ENCODE assay signal across 14 mouse cellular contexts in genomic region chr2:28211531-28212281, GRCm38 (mm10). TPM values are rescaled to one million over a fixed set of nuclear protein-coding genes. Genes with fewer than 3 reads are reported as not detected.
A peak's percentile ranks its signal among the peaks of the same experiment; 100 is the strongest.
DNase-seq lines count a peak whose midpoint lies in the region; ATAC-seq lines count a peak whose summit lies in the region.
"Had no signal": no experiment of that assay in that cellular context is flagged by ENCODE, and none has a peak within 500 bp of the region (broad histone marks: within the 10 kb centered on the region; RNA-seq: fewer than 3 reads in every experiment).

No protein-coding gene starts in this region.

- no peaks in the 10 kb centered on the region for H3K36me3 ChIP-seq in heart, embryonic 16.5 days (ENCODE audit: control insufficient read depth, insufficient read depth)
- peaks cover 22% of the 10 kb centered on the region for H3K36me3 ChIP-seq in neural tube, embryonic 12.5 days
- H3K36me3 ChIP-seq in hindbrain, embryonic 14.5 days (replicated peaks; ENCODE audit: control insufficient read depth, insufficient read depth): peaks cover 46% of the 10 kb centered on the region
- H3K36me3 ChIP-seq in neural tube, embryonic 15.5 days: peaks cover 32% of the 10 kb centered on the region

- H3K4me1 ChIP-seq in heart, embryonic 16.5 days (ENCODE audit: control insufficient read depth, insufficient read depth, low read length): no peaks in the 10 kb centered on the region
- peaks cover 51% of the 10 kb centered on the region for H3K4me1 ChIP-seq in neural tube, embryonic 12.5 days
- peaks cover 57% of the 10 kb centered on the region for H3K4me1 ChIP-seq in hindbrain, embryonic 14.5 days (replicated peaks; ENCODE audit: control insufficient read depth, insufficient read depth, low read length)
- H3K4me1 ChIP-seq in neural tube, embryonic 15.5 days: peaks cover 69% of the 10 kb centered on the region

- no peak overlapping the region for H3K27ac ChIP-seq in heart, embryonic 16.5 days (ENCODE audit: low read length)
- peak overlapping the region; percentile 8; the same call in 1 of the 2 replicates for H3K27ac ChIP-seq in neural tube, embryonic 12.5 days
- H3K27ac ChIP-seq in hindbrain, embryonic 14.5 days: peak overlapping the region; percentile 48; the same call in 1 of the 2 replicates
- peak overlapping the region; percentile 51; the same call in 1 of the 2 replicates for H3K27ac ChIP-seq in neural tube, embryonic 15.5 days (replicated peaks)
- H3K27ac ChIP-seq: gastrocnemius, adult 2 months; heart, embryonic 13.5 days; limb, embryonic 12.5 days; midbrain, embryonic 12.5 days had no signal

- no peaks in the 10 kb centered on the region for H3K9me3 ChIP-seq in heart, embryonic 16.5 days (replicated peaks; ENCODE audit: control insufficient read depth, low read length)
- H3K9me3 ChIP-seq in neural tube, embryonic 12.5 days: no peaks in the 10 kb centered on the region
- no peaks in the 10 kb centered on the region for H3K9me3 ChIP-seq in hindbrain, embryonic 14.5 days (ENCODE audit: control insufficient read depth, low read length)
- no peaks in the 10 kb centered on the region for H3K9me3 ChIP-seq in neural tube, embryonic 15.5 days (replicated peaks)
- H3K9me3 ChIP-seq: heart, embryonic 13.5 days; limb, embryonic 12.5 days; midbrain, embryonic 12.5 days had no signal

- DNase-seq in heart, adult 8-10 months (ENCODE audit: low spot score): no peak
- no peak for DNase-seq in neural tube, embryonic 10.5 days (ENCODE audit: extremely low spot score, low spot score)
- no peak for DNase-seq in hindbrain, embryonic 14.5 days (ENCODE audit: low spot score)
- DNase-seq in adrenal gland, adult 2 months: no peak
- no peak for DNase-seq in urinary bladder, postnatal 36 days (ENCODE audit: low spot score in 2 of 2)
- DNase-seq: adrenal gland, postnatal 10 days; gastrocnemius, adult 2 months; liver, postnatal 0 days had no signal

- 61% methylated on average over 22 of the region's 22 CpGs for WGBS in heart, embryonic 16.5 days
- WGBS in neural tube, embryonic 12.5 days: 58% methylated on average over 22 of the region's 22 CpGs
- 40% methylated on average over 22 of the region's 22 CpGs for WGBS in hindbrain, embryonic 14.5 days
- 38% methylated on average over 22 of the region's 22 CpGs for WGBS in neural tube, embryonic 15.5 days

- H3K4me3 ChIP-seq in heart, embryonic 16.5 days (ENCODE audit: low read length): no peak overlapping the region
- no peak overlapping the region for H3K4me3 ChIP-seq in neural tube, embryonic 12.5 days
- H3K4me3 ChIP-seq in hindbrain, embryonic 14.5 days (replicated peaks; ENCODE audit: low read length): no peak overlapping the region
- no peak overlapping the region for H3K4me3 ChIP-seq in neural tube, embryonic 15.5 days (replicated peaks)
- H3K4me3 ChIP-seq: gastrocnemius, adult 2 months; heart, embryonic 13.5 days; limb, embryonic 12.5 days; midbrain, embryonic 12.5 days had no signal

- H3K27me3 ChIP-seq in heart, embryonic 16.5 days (ENCODE audit: control insufficient read depth, insufficient read depth, low read length): peaks cover 15% of the 10 kb centered on the region
- H3K27me3 ChIP-seq in neural tube, embryonic 12.5 days (replicated peaks): 0 out of 2 replicates have a peak, but pooled peaks cover 4% of the 10 kb centered on the region
- H3K27me3 ChIP-seq in hindbrain, embryonic 14.5 days (ENCODE audit: control insufficient read depth, insufficient read depth, low read length): no peaks in the 10 kb centered on the region
- H3K27me3 ChIP-seq in neural tube, embryonic 15.5 days (replicated peaks): no peaks in the 10 kb centered on the region

- 0 out of 2 replicates have a peak, but pooled peaks have one; percentile 37 for ATAC-seq in heart, embryonic 16.5 days (replicated peaks; ENCODE audit: extremely low read depth, insufficient read depth, low FRiP score)
- ATAC-seq in neural tube, embryonic 12.5 days (ENCODE audit: low FRiP score, low read depth): no peak
- no peak for ATAC-seq in hindbrain, embryonic 14.5 days (ENCODE audit: low FRiP score)
- ATAC-seq in neural tube, embryonic 15.5 days (ENCODE audit: low FRiP score): 0 out of 2 replicates have a peak, but pooled peaks have one; percentile 22
- ATAC-seq: liver, postnatal 0 days had no signal

- H3K4me2 ChIP-seq in heart, embryonic 16.5 days (ENCODE audit: low read depth, low read length): no peak overlapping the region
- H3K4me2 ChIP-seq in neural tube, embryonic 12.5 days (replicated peaks): peak overlapping the region; percentile 3; the same call in 1 of the 2 replicates
- H3K4me2 ChIP-seq in hindbrain, embryonic 14.5 days (replicated peaks): peak overlapping the region; percentile 31
- H3K4me2 ChIP-seq in neural tube, embryonic 15.5 days: peak overlapping the region; percentile 26
- H3K4me2 ChIP-seq: heart, embryonic 13.5 days; limb, embryonic 12.5 days; midbrain, embryonic 12.5 days had no signal

- no peak overlapping the region for H3K9ac ChIP-seq in heart, embryonic 16.5 days (ENCODE audit: low read length)
- H3K9ac ChIP-seq in neural tube, embryonic 12.5 days: no peak overlapping the region
- H3K9ac ChIP-seq in hindbrain, embryonic 14.5 days: peak overlapping the region; percentile 29
- 0 out of 2 replicates have a peak overlapping the region, but pooled peaks have one; percentile 18 for H3K9ac ChIP-seq in neural tube, embryonic 15.5 days (replicated peaks)
- H3K9ac ChIP-seq: heart, embryonic 13.5 days; limb, embryonic 12.5 days; liver, postnatal 0 days; midbrain, embryonic 12.5 days had no signal

RNA-seq across cellular contexts. Expression of gene Olfm1, which starts 18.9 kb away (rescaled TPM):
- polyA plus RNA-seq in heart, embryonic 16.5 days (2015; fragmentation: Nextera tagmentation; extraction: Ambion mirVana): 5.1 and 6.9 TPM in 2 replicates
- 10 to 100 TPM in 3 of 4 experiments, 1 to 10 TPM in 1; 7.3 to 10.8 (median 10.6) TPM for total RNA-seq in heart, adult 8-10 months (2022)
- polyA plus RNA-seq in neural tube, embryonic 12.5 days (2016; fragmentation: Nextera tagmentation; extraction: Ambion mirVana): 171 and 188 TPM in 2 replicates
- 377 and 395 TPM in 2 replicates for polyA plus RNA-seq in hindbrain, embryonic 14.5 days (2014; fragmentation: Nextera tagmentation; extraction: Ambion mirVana)
- polyA plus RNA-seq in neural tube, embryonic 15.5 days (2015; fragmentation: Nextera tagmentation; extraction: Ambion mirVana): 296 and 363 TPM in 2 replicates
- total RNA-seq in adrenal gland, adult 2 months (2021): 10 to 100 TPM; 34.9 to 40.4 TPM
- polyA plus RNA-seq in adrenal gland, adult 2 months (2012; rRNA removed): 73.8 and 87.2 TPM in 2 replicates

Comparison
In these comparisons a context has a peak if more than half of its experiments do, and no peak if none do; other contexts are left out.
1. ATAC-seq: peak in heart, embryonic 16.5 days (single experiment) and neural tube, embryonic 15.5 days (single experiment); none in neural tube, embryonic 12.5 days (single experiment) and hindbrain, embryonic 14.5 days (single experiment).
2. H3K9ac ChIP-seq: peak in hindbrain, embryonic 14.5 days (single experiment) and neural tube, embryonic 15.5 days (single experiment); none in heart, embryonic 16.5 days (single experiment) and neural tube, embryonic 12.5 days (single experiment).